Mouse (Mus musculus) myocyte (in vitro differentiated cells): ENCODE measurements around the gene Bcl10. TPM values are rescaled to one million over a fixed set of nuclear protein-coding genes. Genes with fewer than 3 reads are reported as not detected.
A peak's percentile ranks its signal among the peaks of the same experiment; 100 is the strongest.

Experiments
- H3K27me3 ChIP-seq: one replicate; pipeline ENCODE4 v1.6.1; 2011; ENCODE audit not compliant: control insufficient read depth, insufficient read depth, insufficient read length
- H3K36me3 ChIP-seq: one replicate; pipeline ENCODE4 v1.6.1; 2011; ENCODE audit not compliant: control insufficient read depth, insufficient read depth
- H3K4me2 ChIP-seq: one replicate; pipeline ENCODE4 v1.6.1; 2011; ENCODE audit warnings: low read depth, control low read depth
- H3K4me3 ChIP-seq: one replicate; pipeline ENCODE4 v1.5.1; 2011; ENCODE audit warnings: mild to moderate bottlenecking, control low read depth, moderate library complexity
- H3K79me2 ChIP-seq: one replicate; pipeline ENCODE4 v1.6.1; 2011; ENCODE audit not compliant: control insufficient read depth, insufficient read depth
- H3ac ChIP-seq: one replicate; pipeline ENCODE4 v1.6.1; 2011; ENCODE audit not compliant: control insufficient read depth, insufficient read length
- CEBPB ChIP-seq: IDR thresholded peaks from 2 replicates; pipeline ENCODE4 v1.6.1; 2011; ENCODE audit warnings: mild to moderate bottlenecking, moderate library complexity; ENCODE audit not compliant: poor library complexity, insufficient read depth, severe bottlenecking
- E2F4 ChIP-seq: IDR thresholded peaks from one replicate; pipeline ENCODE4 v1.6.1; 2011; ENCODE audit warnings: mild to moderate bottlenecking, control low read depth, moderate library complexity; ENCODE audit not compliant: insufficient read depth
- MAX ChIP-seq: IDR thresholded peaks from one replicate; pipeline ENCODE4 v1.6.1; 2011; ENCODE audit warnings: low read depth, mild to moderate bottlenecking, control low read depth
- MYOD1 ChIP-seq, 3 experiments: IDR thresholded peaks; one replicate each; pipeline ENCODE4 v1.6.1; 2011; ENCODE audit warnings: control low read depth in 2 of 3, low read depth in 2 of 3, mild to moderate bottlenecking in 2 of 3, moderate library complexity in 1 of 3; ENCODE audit not compliant: insufficient read length in 2 of 3, control insufficient read depth in 1 of 3
- MYOG ChIP-seq, 3 experiments: IDR thresholded peaks; one replicate each; pipeline ENCODE4 v1.6.1; 2011; ENCODE audit warnings: control low read depth in 2 of 3, low read depth in 2 of 3, mild to moderate bottlenecking in 2 of 3; ENCODE audit not compliant: insufficient read length in 2 of 3, control insufficient read depth in 1 of 3, insufficient read depth in 1 of 3
- POLR2A ChIP-seq: IDR thresholded peaks from one replicate; pipeline ENCODE4 v1.6.1; 2011; ENCODE audit warnings: low read depth, mild to moderate bottlenecking, control low read depth, moderate library complexity; ENCODE audit not compliant: insufficient read length
- POLR2AphosphoS2 ChIP-seq: IDR thresholded peaks from one replicate; pipeline ENCODE4 v1.6.1; 2011; ENCODE audit warnings: low read depth, control low read depth; ENCODE audit not compliant: insufficient read length
- REST ChIP-seq: IDR thresholded peaks from one replicate; pipeline ENCODE4 v1.6.1; 2011; ENCODE audit warnings: mild to moderate bottlenecking, control low read depth, moderate library complexity; ENCODE audit not compliant: insufficient read depth, insufficient read length
- SRF ChIP-seq: IDR thresholded peaks from one replicate; pipeline ENCODE4 v1.6.1; 2011; ENCODE audit warnings: low read depth; ENCODE audit not compliant: control insufficient read depth, insufficient read length
- TCF12 ChIP-seq: IDR thresholded peaks from one replicate; pipeline ENCODE4 v1.6.1; 2011; ENCODE audit warnings: mild to moderate bottlenecking, control low read depth; ENCODE audit not compliant: poor library complexity, insufficient read depth, severe bottlenecking
- TCF3 ChIP-seq: IDR thresholded peaks from one replicate; pipeline ENCODE4 v1.6.1; 2011; ENCODE audit warnings: low read depth, control low read depth; ENCODE audit not compliant: insufficient read length
- USF1 ChIP-seq: IDR thresholded peaks from one replicate; pipeline ENCODE4 v1.6.1; 2011; ENCODE audit warnings: low read depth, mild to moderate bottlenecking, control low read depth, moderate library complexity
- polyA plus RNA-seq: library from polyadenylated mRNA; unstranded; fragments of >200 nt; fragmentation: generic; extraction: Trizol; gene quantifications from one replicate; pipeline ENCODE4 v1.2.1, GENCODE M21; 2012; ENCODE audit warnings: missing spikeins

Bcl10 gene
- polyA plus RNA-seq, 1 experiment: 25.9 TPM

- TF ChIP-seq REST (no peak), E2F4 (no peak), MAX (no peak), POLR2A (no peak), MYOD1 (IDR thresholded peaks at IDR 0.05; ENCODE audit: control insufficient read depth in 1 of 3, insufficient read length in 2 of 3, low read depth in 2 of 3) (no peak), TCF3 (no peak), POLR2AphosphoS2 (no peak), CEBPB (no peak), SRF (no peak), USF1 (no peak), TCF12 (no peak), MYOG (IDR thresholded peaks at IDR 0.05; ENCODE audit: control insufficient read depth in 1 of 3, insufficient read depth in 1 of 3, insufficient read length in 2 of 3, low read depth in 2 of 3) (no peak)
- Histone ChIP-seq H3K36me3 (no peaks in the 10 kb centered on the region), H3K4me3 (no peak overlapping the region), H3K27me3 (no peaks in the 10 kb centered on the region), H3ac (no peak overlapping the region), H3K79me2 (no peaks in the 10 kb centered on the region), H3K4me2 (no peak overlapping the region)
Measured at GRCm38 (mm10) chr3:145966806-145967205, 44.2 kb downstream of the Bcl10 start.

- H3K36me3 ChIP-seq: no peaks in the 10 kb centered on the region
- no peaks in the 10 kb centered on the region for H3K79me2 ChIP-seq
- no peak overlapping the region for H3ac ChIP-seq
- no peak overlapping the region for H3K4me3 ChIP-seq
- no peak for TF ChIP-seq POLR2AphosphoS2
- no peak for TF ChIP-seq TCF3
- no peak for TF ChIP-seq E2F4
- no peak for TF ChIP-seq MAX
- TF ChIP-seq MYOD1 (IDR thresholded peaks at IDR 0.05; ENCODE audit: control insufficient read depth in 1 of 3, insufficient read length in 2 of 3, low read depth in 2 of 3): no peak
- no peak for TF ChIP-seq SRF
- TF ChIP-seq TCF12: no peak
- TF ChIP-seq POLR2A: no peak
- no peak for TF ChIP-seq CEBPB
- TF ChIP-seq MYOG (IDR thresholded peaks at IDR 0.05; ENCODE audit: control insufficient read depth in 1 of 3, insufficient read depth in 1 of 3, insufficient read length in 2 of 3, low read depth in 2 of 3): no peak
- TF ChIP-seq REST: no peak
- no peak for TF ChIP-seq USF1
- H3K27me3 ChIP-seq: no peaks in the 10 kb centered on the region
- H3K4me2 ChIP-seq: no peak overlapping the region
Measured at GRCm38 (mm10) chr3:145969031-145969501, 46.5 kb downstream of the Bcl10 start.

- TF ChIP-seq TCF3 (no peak), POLR2A (no peak), SRF (no peak), MAX (no peak)
- H3K36me3 ChIP-seq: no peaks in the 10 kb centered on the region
- H3K79me2 ChIP-seq: no peaks in the 10 kb centered on the region
- H3K4me3 ChIP-seq: no peak overlapping the region
- H3K27me3 ChIP-seq: no peaks in the 10 kb centered on the region
- H3K4me2 ChIP-seq: no peak overlapping the region
- no peak overlapping the region for H3ac ChIP-seq
Measured at GRCm38 (mm10) chr3:145971501-145971900, 48.9 kb downstream of the Bcl10 start.

GRCm38 (mm10) chr3:145974986-145975385, 52.4 kb downstream of the Bcl10 start:
- no peak overlapping the region for H3ac ChIP-seq
- no peak for TF ChIP-seq TCF3
- no peak for TF ChIP-seq REST
- no peak for TF ChIP-seq MYOD1 (IDR thresholded peaks at IDR 0.05; ENCODE audit: control insufficient read depth in 1 of 3, insufficient read length in 2 of 3, low read depth in 2 of 3)
- no peak for TF ChIP-seq SRF
- TF ChIP-seq USF1: no peak
- TF ChIP-seq POLR2AphosphoS2: no peak
- TF ChIP-seq MAX: no peak
- TF ChIP-seq E2F4: no peak
- TF ChIP-seq TCF12: no peak
- H3K4me3 ChIP-seq: no peak overlapping the region
- no peaks in the 10 kb centered on the region for H3K79me2 ChIP-seq
- peak overlapping the region; percentile 18 for H3K4me2 ChIP-seq
- H3K36me3 ChIP-seq: no peaks in the 10 kb centered on the region
- no peaks in the 10 kb centered on the region for H3K27me3 ChIP-seq

Other genes starting within 250 kb of the Bcl10 start
- gene Ddah1, start 164.1 kb upstream of the Bcl10 start, polyA plus RNA-seq: 7.4 TPM
- 18.7 TPM for gene 2410004B18Rik, start 15.2 kb downstream of the Bcl10 start, polyA plus RNA-seq
- gene Syde2, start 65.1 kb downstream of the Bcl10 start, polyA plus RNA-seq: 0.73 TPM
- gene Wdr63, start 185.3 kb downstream of the Bcl10 start, polyA plus RNA-seq: 0.10 TPM
- gene Mcoln3, start 194.6 kb downstream of the Bcl10 start, polyA plus RNA-seq: not detected
- not detected for gene Mcoln2, start 227.0 kb downstream of the Bcl10 start, polyA plus RNA-seq